ENCODE assay signal across 8 mouse cellular contexts in genomic region chr16:16584409-16585032, GRCm38 (mm10). TPM values are rescaled to one million over a fixed set of nuclear protein-coding genes. Genes with fewer than 3 reads are reported as not detected.
DNase-seq lines count a peak whose midpoint lies in the region; ATAC-seq and TF ChIP-seq lines count a peak whose summit lies in the region.
"Had no signal": no experiment of that assay in that cellular context is flagged by ENCODE, and none has a peak within 500 bp of the region (broad histone marks: within the 10 kb centered on the region; RNA-seq: fewer than 3 reads in every experiment).

No protein-coding gene starts in this region.

- H3K4me2 ChIP-seq in hindbrain, embryonic 14.5 days (replicated peaks) = no peak overlapping the region

- no peak overlapping the region for H3K27ac ChIP-seq in cerebellum, adult 2 months (ENCODE audit: insufficient read depth, low read length)
- H3K27ac ChIP-seq in hindbrain, embryonic 14.5 days = no peak overlapping the region

- POLR2A ChIA-PET in Patski (lab: Charles Lee) = no interaction called here

- peak; percentile 90 for TF ChIP-seq CTCF in Patski (IDR thresholded peaks at IDR 0.05)
- peak; percentile 92 for TF ChIP-seq CTCF in cerebellum, adult 2 months (IDR thresholded peaks at IDR 0.05; ENCODE audit: borderline replicate concordance, insufficient read depth, low read depth, low read length)

- H3K4me1 ChIP-seq in cerebellum, adult 2 months (ENCODE audit: control insufficient read depth, insufficient read depth, low read length) = peaks cover 4% of the 10 kb centered on the region; the same call in 1 of the 2 replicates
- H3K4me1 ChIP-seq in hindbrain, embryonic 14.5 days (replicated peaks; ENCODE audit: control insufficient read depth, insufficient read depth, low read length) = no peaks in the 10 kb centered on the region

- ATAC-seq in Patski = peak; percentile 85
- peak; percentile 90 for ATAC-seq in hindbrain, embryonic 14.5 days (ENCODE audit: low FRiP score)
- peak; percentile 98 for ATAC-seq in megakaryocyte, adult 5-6 weeks (ENCODE audit: poor library complexity, severe bottlenecking)

- H3K4me3 ChIP-seq in cerebellum, adult 2 months (replicated peaks; ENCODE audit: insufficient read depth, low read depth, low read length) = no peak overlapping the region
- no peak overlapping the region for H3K4me3 ChIP-seq in hindbrain, embryonic 14.5 days (replicated peaks; ENCODE audit: low read length)
- H3K4me3 ChIP-seq: megakaryocyte, embryonic 14.5 days had no signal

- H3K9me3 ChIP-seq in hindbrain, embryonic 14.5 days (ENCODE audit: control insufficient read depth, low read length) = no peaks in the 10 kb centered on the region
- H3K9me3 ChIP-seq: megakaryocyte, embryonic 14.5 days had no signal

- in situ Hi-C loops in Patski (cut with MboI; ENCODE audit: low pct_unique_long_range_greater_than_20kb) = loop anchor here (5.0 kb wide), 2 partner anchors 277 to 382 kb away; no protein-coding TSS in a partner anchor

- CTCF ChIA-PET in Patski (lab: Charles Lee) = interaction anchor here (0.6 to 1.4 kb wide), 9 partner anchors 10 to 368 kb away, joined by 3 to 5 read pairs (median 3); no protein-coding TSS in a partner anchor

- H3K27me3 ChIP-seq in Patski = no peaks in the 10 kb centered on the region
- H3K27me3 ChIP-seq in cerebellum, adult 2 months (ENCODE audit: control insufficient read depth, insufficient read depth, low read length) = no peaks in the 10 kb centered on the region
- H3K27me3 ChIP-seq in hindbrain, embryonic 14.5 days (ENCODE audit: control insufficient read depth, insufficient read depth, low read length) = no peaks in the 10 kb centered on the region
- H3K27me3 ChIP-seq: megakaryocyte, embryonic 14.5 days had no signal

- no peak for DNase-seq in Patski (ENCODE audit: low read depth, low spot score)
- DNase-seq in cerebellum, adult 2 months = peak; percentile 77 to 81
- peak; percentile 14 to 87 for DNase-seq in frontal cortex, adult 2 months (ENCODE audit: extremely low spot score in 1 of 2, low spot score in 1 of 2)
- DNase-seq in hindbrain, embryonic 14.5 days (ENCODE audit: low spot score) = peak; percentile 89
- peak; percentile 21 to 77 for DNase-seq in layer of hippocampus, postnatal 25 days (ENCODE audit: extremely low spot score in 1 of 2, low spot score in 1 of 2)
- peak; percentile 55 to 74 for DNase-seq in right cerebral cortex, postnatal 10 days (ENCODE audit: low spot score in 2 of 2)

- no peak overlapping the region for H3K9ac ChIP-seq in hindbrain, embryonic 14.5 days

- H3K36me3 ChIP-seq in hindbrain, embryonic 14.5 days (replicated peaks; ENCODE audit: control insufficient read depth, insufficient read depth) = no peaks in the 10 kb centered on the region

- WGBS in cerebellum, adult 2 months = 39% methylated on average over 4 of the region's 4 CpGs
- 77% methylated on average over 4 of the region's 4 CpGs for WGBS in hindbrain, embryonic 14.5 days

- TF ChIP-seq POLR2A in cerebellum, adult 2 months (IDR thresholded peaks at IDR 0.05; ENCODE audit: borderline replicate concordance, insufficient read depth, low read length) = no peak

RNA-seq across cellular contexts. Expression of gene Fgd4, which starts 15.8 kb away (rescaled TPM):
- polyA plus RNA-seq in Patski (2021) = 10.3 TPM
- 12.5 and 14.8 TPM in 2 replicates for polyA plus RNA-seq in cerebellum, adult 2 months (2012; rRNA removed)
- 11.2 and 13.3 TPM in 2 replicates for polyA plus RNA-seq in frontal cortex, adult 2 months (2012; rRNA removed)
- 20.0 and 24.2 TPM in 2 replicates for polyA plus RNA-seq in hindbrain, embryonic 14.5 days (2014; fragmentation: Nextera tagmentation; extraction: Ambion mirVana)
- 10 to 100 TPM; 48.0 to 53.3 TPM for total RNA-seq in layer of hippocampus, postnatal 25 days (2021)
- total RNA-seq in megakaryocyte, adult 5-6 weeks (2015) = 76.9 and 78.5 TPM in 2 replicates
- total RNA-seq in megakaryocyte, adult 5-6 weeks (2017) = 125 and 137 TPM in 2 replicates
